Mouse (Mus musculus) v-Abl transformed pro-B cells (cell line): ENCODE data around the gene Gm5483.
"Not testable (repeated sequence)": the region's sequence is repeated elsewhere in the genome, so short reads cannot be mapped to it uniquely, and the experiment has no call there.

Experiments used
- in situ Hi-C, 2 experiments: fragments of 400-800 bp; cut with MboI; formaldehyde crosslinking; loops; one replicate each; pipeline ENCODE4 v1.15.1; 2025; ENCODE audit not compliant: unreplicated experiment in 2 of 2

The Gm5483 gene

GRCm38 (mm10) chr16:36183912-36184311 is at the start of gene Gm5483:
TSS of gene Gm5483 (plus strand) at chr16:36184212.
- in situ Hi-C loops, result not testable (repeated sequence)

- in situ Hi-C loops, result no loop called here
These were observed 45.8 kb upstream of the Gm5483 start for GRCm38 (mm10) chr16:36138201-36138600.

- in situ Hi-C loops, result no loop called here
These were observed 27.5 kb upstream of the Gm5483 start, which contains the start of gene Stfa2l1 for GRCm38 (mm10) chr16:36156402-36156975. TSS of gene Stfa2l1 (plus strand) at chr16:36156811.

- in situ Hi-C loops, result not testable (repeated sequence)
These were observed 16.2 kb upstream of the Gm5483 start for GRCm38 (mm10) chr16:36167841-36168240.

GRCm38 (mm10) chr16:36176108-36176507 is 7.9 kb upstream of the Gm5483 start:
- in situ Hi-C loops, result no loop called here

GRCm38 (mm10) chr16:36179910-36180309 is 4.1 kb upstream of the Gm5483 start:
- in situ Hi-C loops, result no loop called here

- in situ Hi-C loops, result no loop called here
These were observed 15.2 kb downstream of the Gm5483 start for GRCm38 (mm10) chr16:36199226-36199625.

GRCm38 (mm10) chr16:36203846-36204245 is 19.8 kb downstream of the Gm5483 start:
- in situ Hi-C loops, result no loop called here

GRCm38 (mm10) chr16:36205684-36206083 is 21.7 kb downstream of the Gm5483 start:
- in situ Hi-C loops, result not testable (repeated sequence)

GRCm38 (mm10) chr16:36209967-36210453 is 26.0 kb downstream of the Gm5483 start, which contains the start of gene Gm5416:
TSS of gene Gm5416 (plus strand) at chr16:36210403.
- in situ Hi-C loops, result no loop called here

GRCm38 (mm10) chr16:36221168-36221567 is 37.2 kb downstream of the Gm5483 start, which contains the start of gene 2010005H15Rik:
TSS of gene 2010005H15Rik (plus strand) at chr16:36221468.
- in situ Hi-C loops, result not testable (repeated sequence)
